Mouse (Mus musculus): ENCODE results near the gene Cops7a.

Cops7a gene

DNA sequence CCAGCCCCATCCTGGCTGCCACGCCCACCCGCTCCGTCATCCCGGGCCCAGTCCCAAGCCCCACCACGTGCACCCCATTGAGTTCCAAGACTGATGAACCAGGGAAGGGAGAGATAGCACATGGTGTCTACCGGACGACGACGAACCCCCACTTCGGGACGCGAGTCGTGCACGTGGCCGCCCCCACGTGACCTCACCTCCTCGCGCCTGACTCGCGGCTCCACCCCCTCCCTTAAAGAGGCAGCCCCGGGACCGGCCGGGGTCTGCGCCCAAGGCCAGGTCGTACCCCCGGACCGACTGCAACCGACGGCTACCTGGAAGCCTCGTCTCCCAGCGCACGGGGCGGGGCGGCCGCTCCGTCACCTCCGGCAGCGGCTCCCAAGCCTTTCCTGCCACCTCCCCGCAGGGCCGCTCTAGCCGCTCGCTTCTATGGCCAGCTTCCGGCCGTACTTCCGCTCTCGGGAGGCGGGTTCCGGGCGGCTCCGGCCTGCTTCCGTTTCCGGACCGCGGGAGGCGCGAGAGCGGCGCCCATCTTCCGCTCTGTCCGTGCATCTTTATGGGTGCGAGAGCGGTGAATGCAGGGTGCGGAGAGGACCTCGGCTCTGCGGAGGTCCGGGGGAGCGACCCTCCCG lies at the start of gene Cops7a:
Cops7a (minus strand) TSS at position 451 of the 632 bp plus-strand sequence.
- peak; percentile 95 for DNase-seq (ENCODE audit: low spot score)

DNA sequence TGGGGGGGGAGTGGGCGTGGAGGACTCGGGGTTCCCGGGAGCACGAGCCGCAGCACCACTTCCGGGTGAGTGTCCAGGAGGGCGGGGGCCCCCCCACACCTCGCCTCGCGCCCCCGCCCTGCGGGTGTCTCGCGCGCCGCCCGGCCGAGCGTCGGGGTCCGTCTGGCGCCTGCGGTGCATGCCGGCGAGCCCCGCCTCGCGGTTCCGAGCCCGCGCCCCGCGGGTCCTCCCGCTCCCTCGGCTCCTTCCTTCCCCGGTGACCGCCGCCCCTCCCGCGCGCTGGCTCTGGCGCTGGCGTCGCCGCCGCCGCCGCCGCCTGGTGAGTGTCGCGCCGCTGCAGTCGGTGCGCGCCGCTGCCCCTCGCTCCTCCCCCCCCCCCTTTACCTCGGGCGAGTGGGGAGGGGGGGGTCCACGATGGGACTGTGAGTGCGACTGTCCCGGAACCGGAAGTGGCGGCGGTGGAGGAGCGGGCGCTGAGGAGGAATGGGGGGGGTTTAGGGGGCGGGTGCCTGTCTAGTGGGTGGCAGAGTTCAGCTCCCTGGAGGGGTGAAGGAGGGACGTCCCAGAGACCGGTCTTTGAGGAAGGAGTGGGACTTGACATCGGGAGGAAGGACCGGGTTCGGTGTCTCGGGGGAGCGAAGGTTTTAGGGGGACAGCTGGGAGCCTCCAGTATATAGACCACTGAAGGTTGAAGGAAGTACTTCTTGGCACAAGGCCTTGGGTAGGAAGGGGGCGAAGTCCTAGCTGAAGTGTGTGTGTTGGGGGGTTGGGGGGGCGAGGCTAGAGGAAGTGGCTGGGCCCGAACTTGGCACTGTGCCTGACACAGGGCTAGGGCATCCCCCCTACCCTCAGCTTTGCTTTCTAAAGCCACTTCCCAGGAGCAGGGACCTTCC lies 44.1 kb upstream of the Cops7a start:
- DNase-seq (ENCODE audit: low spot score) = peak; percentile 90

GRCm38 (mm10) chr6:125009129-125009180 lies 43.6 kb upstream of the Cops7a start, which contains the start of gene Zfp384:
Gene Zfp384, plus strand, starts transcription at chr6:125009145.
- DNase-seq (ENCODE audit: low spot score) = no peak

GRCm38 (mm10) chr6:125008586-125009128 lies 43.3 kb upstream of the Cops7a start:
- peak; percentile 99 for DNase-seq (ENCODE audit: low spot score)

GRCm38 (mm10) chr6:125008060-125008459 lies 42.7 kb upstream of the Cops7a start:
- no peak for DNase-seq (ENCODE audit: low spot score)

DNA sequence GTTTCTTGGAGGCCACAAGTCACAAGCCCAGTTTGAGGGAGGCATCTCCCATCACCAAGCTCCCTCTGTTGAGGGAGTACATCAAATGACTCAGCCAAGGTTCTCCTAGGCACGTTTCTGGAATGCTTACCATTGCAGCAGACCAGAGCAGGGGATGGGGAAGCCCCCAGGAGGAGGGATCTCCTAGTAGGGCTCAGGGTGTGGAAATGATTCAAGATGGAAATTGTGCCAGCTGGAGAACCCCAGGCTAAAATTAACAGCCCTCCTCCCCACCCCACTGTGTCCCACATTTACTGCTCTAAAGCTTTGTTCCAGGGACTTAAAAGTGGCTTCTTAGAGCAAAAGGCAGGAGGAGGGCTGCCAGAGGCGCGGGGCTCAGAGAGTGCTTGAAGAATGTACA lies 39.7 kb upstream of the Cops7a start:
- DNase-seq (ENCODE audit: low spot score) = no peak

DNA sequence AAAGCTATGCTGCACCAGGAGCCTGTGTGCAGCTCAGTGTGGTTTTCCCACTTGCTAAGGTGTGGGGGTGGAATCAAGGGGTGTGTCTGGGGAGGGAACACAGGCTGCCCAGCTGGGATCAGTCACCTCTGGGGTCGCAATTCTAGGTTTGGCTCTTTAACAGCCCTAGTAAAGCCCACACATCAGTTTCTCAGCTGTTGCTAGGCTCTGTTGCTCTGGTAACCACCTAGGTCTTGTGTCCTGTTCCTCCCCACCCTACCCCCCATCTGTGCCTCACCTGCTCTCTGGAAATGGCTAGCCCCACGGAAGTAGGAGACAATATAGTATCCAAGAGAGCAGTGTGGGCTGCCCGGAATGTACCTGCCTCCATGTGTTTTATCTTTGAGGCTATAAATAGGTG lies 38.4 kb upstream of the Cops7a start:
- no peak for DNase-seq (ENCODE audit: low spot score)

- no peak for DNase-seq (ENCODE audit: low spot score)
Measured at GRCm38 (mm10) chr6:124999546-124999945, 34.2 kb upstream of the Cops7a start.

- no peak for DNase-seq (ENCODE audit: low spot score)
Measured at GRCm38 (mm10) chr6:124999091-124999490, 33.8 kb upstream of the Cops7a start.

DNA sequence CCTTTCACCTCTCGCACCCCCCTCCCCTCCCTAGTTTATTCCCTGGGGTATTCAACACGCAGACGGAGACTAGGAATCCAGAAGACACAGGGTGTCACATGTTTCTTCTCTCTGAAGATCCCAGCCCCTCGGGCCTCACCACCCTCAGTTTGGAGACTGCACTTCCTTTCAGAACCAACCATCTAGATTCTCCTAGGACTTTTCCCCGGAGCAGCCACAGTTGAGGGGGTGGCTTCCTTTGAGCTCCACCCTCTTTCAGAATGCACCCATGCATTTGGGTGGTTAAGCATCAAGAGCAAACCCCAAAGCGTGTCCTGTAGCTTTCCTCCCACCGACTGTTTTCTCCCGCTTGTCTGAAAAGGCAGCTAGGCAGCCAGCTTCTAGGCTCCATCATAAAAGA lies 32.7 kb upstream of the Cops7a start:
- no peak for DNase-seq (ENCODE audit: low spot score)

DNA sequence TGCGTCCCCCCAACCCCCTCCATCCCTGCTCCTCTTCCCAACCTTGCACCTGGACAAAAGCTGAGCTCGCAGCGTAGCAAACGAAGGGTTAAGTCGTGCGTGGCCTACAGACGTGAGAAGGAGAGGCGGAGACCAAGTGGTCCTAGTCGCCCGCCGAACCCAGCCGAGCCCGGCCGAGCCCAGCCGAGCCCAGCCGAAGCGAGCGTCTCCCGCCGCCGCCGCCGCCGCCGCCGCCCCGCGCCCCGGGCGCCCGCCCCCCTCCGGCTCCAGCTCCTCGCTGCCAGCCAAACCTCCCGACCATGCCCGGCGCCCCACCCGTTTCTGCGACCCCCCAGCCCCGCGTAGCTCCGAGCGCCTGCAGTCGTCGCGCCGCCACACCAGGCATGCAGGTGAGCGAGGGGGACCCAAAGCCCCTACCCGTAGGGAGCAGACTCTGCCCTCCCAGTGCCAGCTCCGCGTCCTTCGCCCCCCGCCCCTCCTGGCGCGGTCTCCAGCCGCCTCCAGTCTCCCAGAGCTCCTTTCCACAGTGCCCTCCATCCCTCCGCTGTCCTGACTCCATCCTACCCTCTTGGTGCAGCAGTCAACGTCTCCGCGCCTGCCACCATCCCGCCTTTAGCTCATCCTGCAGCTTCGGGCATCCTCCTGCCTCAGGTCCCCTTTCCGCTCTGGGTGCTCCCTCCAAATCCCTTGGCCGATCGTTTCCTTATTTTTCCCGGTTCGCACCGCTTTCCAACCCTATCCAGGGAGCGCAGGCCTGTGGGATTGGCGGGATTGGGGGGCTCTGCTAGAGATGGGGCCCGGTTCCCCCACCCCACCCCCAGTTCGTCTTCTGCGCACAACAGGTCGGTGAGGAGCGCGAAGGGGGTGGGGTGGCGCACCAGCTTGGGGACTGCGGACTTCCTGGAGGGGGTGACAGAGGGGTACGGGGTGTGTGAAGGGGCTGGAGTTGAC lies 31.5 kb upstream of the Cops7a start, which contains the start of gene Pianp:
Pianp (plus strand) TSS at position 144 of the 951 bp plus-strand sequence.
- DNase-seq (ENCODE audit: low spot score) = peak; percentile 76

- DNase-seq (ENCODE audit: low spot score) = no peak
Measured at GRCm38 (mm10) chr6:124995831-124996403, 30.6 kb upstream of the Cops7a start.

GRCm38 (mm10) chr6:124995246-124995645 lies 29.9 kb upstream of the Cops7a start:
- DNase-seq (ENCODE audit: low spot score) = no peak

- DNase-seq (ENCODE audit: low spot score) = peak; percentile 64
Measured at GRCm38 (mm10) chr6:124993876-124994275, 28.5 kb upstream of the Cops7a start.

DNA sequence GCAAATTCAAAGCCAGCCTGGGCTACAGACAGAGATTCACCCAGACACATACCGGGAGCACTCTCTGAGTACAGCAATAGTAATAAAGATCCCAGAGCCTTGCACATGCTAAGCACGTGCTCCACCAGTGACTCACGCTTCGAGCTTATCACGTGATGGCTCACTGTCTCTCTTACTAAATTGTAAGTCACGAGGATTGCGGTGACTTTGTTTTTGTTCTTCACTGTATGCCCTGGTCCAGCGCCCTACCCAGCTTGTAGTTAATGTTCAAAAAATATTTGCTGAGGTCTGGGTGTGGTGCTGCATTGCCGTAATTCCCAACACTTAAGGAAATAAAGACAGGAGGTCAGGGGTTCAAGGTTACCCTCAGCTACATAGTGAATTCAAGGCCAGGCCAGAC lies 28.0 kb upstream of the Cops7a start:
- no peak for DNase-seq (ENCODE audit: low spot score)

DNA sequence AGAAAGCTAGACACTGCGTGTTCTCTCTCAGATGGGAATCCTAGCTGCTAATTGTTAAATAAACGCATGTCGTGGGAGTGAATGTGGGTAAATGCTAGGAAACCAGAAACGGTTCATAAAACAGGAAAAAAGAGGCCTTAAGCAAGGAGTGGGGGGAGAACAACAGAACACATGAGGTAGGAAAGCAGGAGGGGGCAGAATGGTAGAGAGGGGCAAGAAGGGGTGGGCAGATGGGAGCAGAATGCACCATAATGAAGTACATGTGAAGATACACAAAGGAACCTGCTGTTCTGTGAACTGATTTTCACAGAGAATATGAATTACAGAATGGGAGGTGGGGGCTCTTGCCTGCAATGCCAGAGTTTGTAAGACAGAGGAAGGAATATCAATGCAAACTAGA lies 26.9 kb upstream of the Cops7a start:
- DNase-seq (ENCODE audit: low spot score) = no peak

GRCm38 (mm10) chr6:124967766-124968165 lies 2.4 kb upstream of the Cops7a start:
- DNase-seq (ENCODE audit: low spot score) = peak; percentile 77

GRCm38 (mm10) chr6:124966466-124967118 lies 1.3 kb upstream of the Cops7a start:
- DNase-seq (ENCODE audit: low spot score) = peak; percentile 6

GRCm38 (mm10) chr6:124965747-124966146 lies 409 bp upstream of the Cops7a start:
- peak; percentile 34 for DNase-seq (ENCODE audit: low spot score)

GRCm38 (mm10) chr6:124964638-124965037 lies 700 bp downstream of the Cops7a start:
- peak; percentile 11 for DNase-seq (ENCODE audit: low spot score)

GRCm38 (mm10) chr6:124961021-124961420 lies 4.3 kb downstream of the Cops7a start:
- DNase-seq (ENCODE audit: low spot score) = no peak

DNA sequence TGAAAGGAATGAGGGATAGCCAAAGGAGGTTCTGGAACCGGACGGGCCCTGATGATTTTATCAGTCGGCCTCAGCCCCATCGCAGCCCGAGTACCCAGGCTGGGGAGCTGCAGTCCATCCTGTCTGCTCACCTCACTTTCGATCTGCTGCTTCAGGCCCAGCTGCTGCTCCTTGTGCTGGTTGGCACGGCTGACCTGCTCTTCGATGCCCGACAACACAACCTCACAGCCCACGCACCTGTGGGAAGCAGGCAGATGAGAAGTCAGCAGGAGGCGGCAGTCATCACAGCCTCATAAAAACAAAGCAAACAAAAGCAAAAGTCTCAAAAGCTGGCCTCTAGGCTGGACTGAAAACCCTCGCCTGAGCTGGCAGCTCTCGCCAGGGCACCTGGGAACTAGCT lies 5.4 kb downstream of the Cops7a start:
- no peak for DNase-seq (ENCODE audit: low spot score)
